Mouse (Mus musculus): ENCODE measurements at regions not wholly inside any gene's neighbourhood (a gene's known extent, or its start where the extent isn't known, plus 50 kb on each side); places are given as distances from the start of the nearest gene placed in this dataset.

DNA sequence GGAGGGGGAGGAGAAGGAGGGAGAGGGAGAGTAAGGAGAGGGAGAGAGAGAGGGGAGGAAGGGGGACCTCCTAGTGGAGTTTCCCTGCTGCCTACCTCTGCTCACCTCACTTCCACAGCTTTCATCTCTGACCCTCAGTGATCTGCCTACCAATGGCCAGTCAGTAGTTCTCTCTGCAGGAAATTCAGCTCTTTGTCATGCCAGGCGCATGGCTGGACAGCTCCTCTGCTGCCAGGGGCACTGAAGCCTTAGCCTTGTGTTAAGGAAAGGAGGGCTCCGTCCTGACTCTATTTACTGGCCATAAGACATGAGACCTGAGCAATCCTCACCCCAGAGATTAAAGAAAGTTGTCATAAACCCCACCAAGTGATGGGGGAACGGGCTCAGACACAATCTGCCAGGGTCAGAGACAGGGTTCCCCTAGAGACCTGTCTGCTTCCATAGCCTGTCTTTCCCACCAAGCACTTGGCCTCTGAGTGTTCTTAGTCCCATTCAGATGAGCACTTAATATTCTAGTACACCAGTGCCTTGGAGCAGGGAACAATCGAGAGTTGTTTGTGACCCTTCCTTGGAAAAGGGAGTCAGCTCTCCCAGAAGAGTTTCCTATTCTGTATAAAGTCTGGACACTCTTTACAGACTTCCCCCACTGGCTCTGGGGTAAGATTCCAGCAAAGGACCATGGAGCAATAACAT lies 65.9 kb upstream of the Ppp2r5a start:
- no peak for DNase-seq
- Histone ChIP-seq H3K27me3 (ENCODE audit: control insufficient read depth, insufficient read depth, low read length) (no peaks in the 10 kb centered on the region), H3K27ac (ENCODE audit: control insufficient read depth, insufficient read depth, low read length) (no peak overlapping the region), H3K4me1 (replicated peaks; ENCODE audit: control insufficient read depth, insufficient read depth, low read length) (peaks cover 12% of the 10 kb centered on the region), H3K36me3 (ENCODE audit: control insufficient read depth, insufficient read depth, low read length) (no peaks in the 10 kb centered on the region), H3K4me3 (ENCODE audit: control insufficient read depth, insufficient read depth, low read length) (no peak overlapping the region)
- 97% methylated on average over 4 of the region's 4 CpGs for WGBS
- TF ChIP-seq POLR2A (IDR thresholded peaks at IDR 0.05; ENCODE audit: control insufficient read depth, extremely low read depth, insufficient read depth, low read length, poor library complexity) (no peak), CTCF (IDR thresholded peaks at IDR 0.05; ENCODE audit: borderline replicate concordance, control insufficient read depth, extremely low read depth, insufficient read depth, low read length, poor library complexity) (no peak)

DNA sequence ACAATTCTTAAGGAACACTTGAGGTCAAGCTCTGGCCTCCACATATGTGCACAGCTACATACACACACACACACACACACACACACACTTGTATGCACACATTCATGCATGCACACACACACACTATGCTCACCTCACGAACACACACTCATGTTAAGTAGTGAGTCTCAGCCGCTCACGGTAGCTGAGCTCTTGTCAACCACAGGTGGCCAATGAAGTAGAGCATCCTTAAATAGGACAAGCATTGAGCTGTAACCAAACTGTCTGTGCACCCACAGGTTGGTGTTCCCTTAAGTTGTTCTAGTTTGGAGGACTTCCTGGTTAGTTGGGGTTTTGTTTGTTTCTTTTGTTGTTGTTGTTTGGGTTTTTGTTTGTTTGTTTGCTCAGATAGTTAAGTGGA lies 63.2 kb upstream of the Ppp2r5a start:
- TF ChIP-seq CTCF (IDR thresholded peaks at IDR 0.05; ENCODE audit: borderline replicate concordance, control insufficient read depth, extremely low read depth, insufficient read depth, low read length, poor library complexity) (no peak), POLR2A (IDR thresholded peaks at IDR 0.05; ENCODE audit: control insufficient read depth, extremely low read depth, insufficient read depth, low read length, poor library complexity) (no peak)
- WGBS, result 52% methylated on average over 3 of the region's 3 CpGs
- peaks cover 18% of the 10 kb centered on the region for H3K4me1 ChIP-seq (replicated peaks; ENCODE audit: control insufficient read depth, insufficient read depth, low read length)
- no peak overlapping the region for H3K4me3 ChIP-seq (ENCODE audit: control insufficient read depth, insufficient read depth, low read length)
- no peaks in the 10 kb centered on the region for H3K27me3 ChIP-seq (ENCODE audit: control insufficient read depth, insufficient read depth, low read length)
- H3K36me3 ChIP-seq (ENCODE audit: control insufficient read depth, insufficient read depth, low read length), result no peaks in the 10 kb centered on the region
- H3K27ac ChIP-seq (ENCODE audit: control insufficient read depth, insufficient read depth, low read length), result no peak overlapping the region
- no peak for DNase-seq

DNA sequence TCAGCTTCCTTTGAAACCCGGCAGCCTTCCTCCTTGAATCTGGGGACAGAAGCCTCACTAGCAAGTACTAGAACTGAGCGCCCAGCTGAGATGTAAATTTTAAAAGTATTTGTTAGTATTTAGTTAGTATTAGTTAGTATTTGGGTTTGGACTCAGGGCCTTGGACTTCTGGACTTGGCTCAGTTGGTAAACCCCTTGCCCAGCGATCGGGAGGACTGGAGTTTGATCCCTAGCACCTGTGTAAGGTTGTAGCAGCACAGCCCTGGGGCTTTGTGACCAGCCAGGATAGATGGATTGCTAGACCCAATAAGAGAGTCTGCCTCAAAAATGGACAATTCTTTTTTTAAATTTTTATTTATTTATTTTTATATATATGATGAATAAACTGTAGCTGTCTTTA lies 62.7 kb upstream of the Ppp2r5a start:
- no peak for DNase-seq
- no peaks in the 10 kb centered on the region for H3K27me3 ChIP-seq (ENCODE audit: control insufficient read depth, insufficient read depth, low read length)

DNA sequence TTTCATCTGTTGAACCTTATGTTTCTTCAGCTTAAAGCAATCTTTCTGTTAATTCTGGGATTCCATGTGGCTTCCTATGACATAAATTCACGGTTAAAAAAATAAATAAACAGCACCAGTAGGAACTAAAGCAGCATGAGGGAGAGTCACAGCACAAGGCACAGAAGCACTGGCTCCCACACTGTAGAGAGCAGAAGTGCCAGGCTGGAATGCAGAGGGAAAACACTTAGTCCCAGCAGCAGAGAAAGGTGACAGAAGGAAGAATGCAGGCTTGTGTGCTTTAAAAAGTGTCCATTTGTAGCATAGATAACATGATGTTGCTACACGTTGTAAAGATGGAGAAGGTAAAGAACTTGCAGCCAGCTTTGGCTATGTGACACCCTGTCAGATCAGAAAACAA lies 62.1 kb upstream of the Ppp2r5a start:
- Histone ChIP-seq H3K27ac (ENCODE audit: control insufficient read depth, insufficient read depth, low read length) (no peak overlapping the region), H3K4me1 (replicated peaks; ENCODE audit: control insufficient read depth, insufficient read depth, low read length) (peaks cover 18% of the 10 kb centered on the region), H3K4me3 (ENCODE audit: control insufficient read depth, insufficient read depth, low read length) (no peak overlapping the region), H3K36me3 (ENCODE audit: control insufficient read depth, insufficient read depth, low read length) (no peaks in the 10 kb centered on the region), H3K27me3 (ENCODE audit: control insufficient read depth, insufficient read depth, low read length) (no peaks in the 10 kb centered on the region)
- no peak for DNase-seq
- 74% methylated on average over 2 of the region's 2 CpGs for WGBS
- TF ChIP-seq POLR2A (IDR thresholded peaks at IDR 0.05; ENCODE audit: control insufficient read depth, extremely low read depth, insufficient read depth, low read length, poor library complexity) (no peak), CTCF (IDR thresholded peaks at IDR 0.05; ENCODE audit: borderline replicate concordance, control insufficient read depth, extremely low read depth, insufficient read depth, low read length, poor library complexity) (no peak)

More for the DNA sequence above, 62.7 kb upstream of the Ppp2r5a start:
- no peak for TF ChIP-seq POLR2A (IDR thresholded peaks at IDR 0.05; ENCODE audit: control insufficient read depth, extremely low read depth, insufficient read depth, low read length, poor library complexity)
- TF ChIP-seq CTCF (IDR thresholded peaks at IDR 0.05; ENCODE audit: borderline replicate concordance, control insufficient read depth, extremely low read depth, insufficient read depth, low read length, poor library complexity), result no peak
- Histone ChIP-seq H3K4me1 (replicated peaks; ENCODE audit: control insufficient read depth, insufficient read depth, low read length) (peaks cover 18% of the 10 kb centered on the region), H3K27ac (ENCODE audit: control insufficient read depth, insufficient read depth, low read length) (no peak overlapping the region), H3K4me3 (ENCODE audit: control insufficient read depth, insufficient read depth, low read length) (no peak overlapping the region), H3K36me3 (ENCODE audit: control insufficient read depth, insufficient read depth, low read length) (no peaks in the 10 kb centered on the region)
- WGBS, result 96% methylated on average over 4 of the region's 4 CpGs

DNA sequence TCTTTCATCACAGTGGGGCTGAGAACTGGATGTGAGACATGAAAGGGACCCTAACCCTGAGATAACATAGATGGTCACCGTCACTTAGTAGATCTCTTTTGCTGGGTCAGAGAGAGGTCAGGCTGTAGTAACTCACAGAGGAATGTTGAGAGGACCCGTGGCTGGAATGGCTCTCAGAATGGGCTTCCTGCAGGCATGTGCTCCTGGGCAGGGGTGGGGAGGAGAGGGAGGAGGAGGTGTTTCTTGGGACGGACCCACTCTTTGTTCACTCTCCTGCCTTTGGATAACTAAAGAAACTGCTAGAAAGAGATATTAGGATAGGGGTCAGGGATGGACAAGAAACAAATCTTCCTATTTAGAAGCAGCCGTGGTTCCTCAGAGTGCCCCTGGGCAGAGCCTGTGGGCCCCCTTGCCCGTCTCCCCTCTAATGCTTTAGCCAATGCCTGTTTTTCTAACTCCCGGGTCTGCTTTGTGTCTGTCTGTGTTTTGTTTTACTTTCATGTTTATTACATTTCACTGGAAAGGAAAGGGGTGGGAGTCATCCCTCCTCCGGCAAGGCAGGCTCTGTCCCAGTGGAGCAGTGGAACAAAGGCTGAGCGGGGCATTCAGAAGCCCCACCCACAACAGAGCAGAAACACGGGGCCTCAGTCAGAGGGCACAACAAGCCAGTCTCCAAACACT lies 58.9 kb upstream of the Ppp2r5a start:
- no peaks in the 10 kb centered on the region for H3K36me3 ChIP-seq (ENCODE audit: control insufficient read depth, insufficient read depth, low read length)
- no peaks in the 10 kb centered on the region for H3K27me3 ChIP-seq (ENCODE audit: control insufficient read depth, insufficient read depth, low read length)
- no peak for TF ChIP-seq CTCF (IDR thresholded peaks at IDR 0.05; ENCODE audit: borderline replicate concordance, control insufficient read depth, extremely low read depth, insufficient read depth, low read length, poor library complexity)
- TF ChIP-seq POLR2A (IDR thresholded peaks at IDR 0.05; ENCODE audit: control insufficient read depth, extremely low read depth, insufficient read depth, low read length, poor library complexity), result no peak
- no peak overlapping the region for H3K4me3 ChIP-seq (ENCODE audit: control insufficient read depth, insufficient read depth, low read length)
- H3K4me1 ChIP-seq (replicated peaks; ENCODE audit: control insufficient read depth, insufficient read depth, low read length), result peaks cover 23% of the 10 kb centered on the region
- 72% methylated on average over 9 of the region's 9 CpGs for WGBS
- no peak overlapping the region for H3K27ac ChIP-seq (ENCODE audit: control insufficient read depth, insufficient read depth, low read length)
- DNase-seq, result no peak

DNA sequence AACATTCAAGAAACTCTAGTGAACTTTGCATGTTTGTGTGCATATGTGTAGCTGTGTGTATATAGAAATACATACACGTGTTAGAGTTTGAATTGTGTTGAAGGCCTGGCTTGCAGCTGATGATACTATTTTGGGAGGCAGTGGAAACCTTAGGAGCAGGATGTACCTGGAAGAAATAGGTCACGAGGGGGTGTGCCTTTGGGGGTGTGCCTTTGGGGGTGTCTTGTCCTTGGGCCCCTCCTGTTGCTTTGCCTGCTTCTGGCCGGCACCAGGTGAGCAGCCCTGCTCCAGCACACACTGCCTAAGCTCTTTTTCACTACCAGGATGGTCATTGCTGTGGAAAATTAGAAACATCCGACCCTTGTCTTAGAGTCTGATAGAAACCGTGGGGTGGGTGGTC lies 56.0 kb upstream of the Ppp2r5a start:
- no peaks in the 10 kb centered on the region for H3K36me3 ChIP-seq (ENCODE audit: control insufficient read depth, insufficient read depth, low read length)
- TF ChIP-seq CTCF (IDR thresholded peaks at IDR 0.05; ENCODE audit: borderline replicate concordance, control insufficient read depth, extremely low read depth, insufficient read depth, low read length, poor library complexity) (no peak), POLR2A (IDR thresholded peaks at IDR 0.05; ENCODE audit: control insufficient read depth, extremely low read depth, insufficient read depth, low read length, poor library complexity) (no peak)
- H3K4me1 ChIP-seq (replicated peaks; ENCODE audit: control insufficient read depth, insufficient read depth, low read length), result peaks cover 13% of the 10 kb centered on the region
- 92% methylated on average over 5 of the region's 5 CpGs for WGBS
- H3K27me3 ChIP-seq (ENCODE audit: control insufficient read depth, insufficient read depth, low read length), result no peaks in the 10 kb centered on the region
- H3K4me3 ChIP-seq (ENCODE audit: control insufficient read depth, insufficient read depth, low read length), result no peak overlapping the region
- DNase-seq, result no peak
- H3K27ac ChIP-seq (ENCODE audit: control insufficient read depth, insufficient read depth, low read length), result no peak overlapping the region
